Mouse (Mus musculus): ENCODE data around the gene Hist1h3c. TPM values are rescaled to one million over a fixed set of nuclear protein-coding genes. Genes with fewer than 3 reads are reported as not detected.
A peak's percentile ranks its signal among the peaks of the same experiment; 100 is the strongest.
"Not testable (repeated sequence)": the region's sequence is repeated elsewhere in the genome, so short reads cannot be mapped to it uniquely, and the experiment has no call there.

Hist1h3c gene
- polyA plus RNA-seq, 1 experiment from 2014 or later = 11.3 TPM

DNA sequence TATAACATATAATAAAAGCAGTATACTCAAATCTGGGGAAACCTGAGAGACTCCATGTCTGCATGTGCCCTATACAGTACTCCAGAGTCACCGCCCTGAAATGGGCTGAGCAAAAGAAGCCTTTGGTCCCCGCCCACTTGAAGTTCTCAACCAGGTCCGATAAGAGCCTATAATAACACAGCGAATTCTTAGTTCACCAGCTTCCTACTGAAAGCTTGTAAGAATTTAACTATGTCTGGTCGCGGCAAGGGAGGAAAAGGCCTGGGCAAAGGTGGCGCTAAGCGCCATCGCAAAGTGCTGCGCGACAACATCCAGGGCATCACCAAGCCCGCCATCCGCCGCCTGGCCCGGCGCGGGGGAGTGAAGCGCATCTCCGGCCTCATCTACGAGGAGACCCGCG lies 11.4 kb upstream of the Hist1h3c start, which contains the start of gene Hist1h4b:
Gene Hist1h4b (plus strand): TSS at position 224 of the 400 bp plus-strand sequence.
- Histone ChIP-seq H3K9ac (peak within 1 kb of the TSS; percentile 71), H3K4me3 (ENCODE audit: low read depth, low read length) (peak within 1 kb of the TSS; percentile 43), H3K36me3 (ENCODE audit: insufficient read depth) (no peaks in the 10 kb centered on the region), H3K27ac (ENCODE audit: low read depth) (peak within 1 kb of the TSS; percentile 98), H3K4me2 (peak within 1 kb of the TSS; percentile 83), H3K9me3 (ENCODE audit: low read depth, low read length) (no peaks in the 10 kb centered on the region), H3K27me3 (ENCODE audit: insufficient read depth, low read length) (no peaks in the 10 kb centered on the region), H3K4me1 (ENCODE audit: insufficient read depth) (0 out of 2 replicates have a peak, but pooled peaks cover 4% of the 10 kb centered on the region)
- peak; percentile 100 for DNase-seq
- peak; percentile 73 for ATAC-seq (ENCODE audit: insufficient read depth)
- TF ChIP-seq CTCF (IDR thresholded peaks at IDR 0.05; ENCODE audit: low read depth) = no peak
- WGBS = under 1% methylated on average over 11 of the region's 22 CpGs

DNA sequence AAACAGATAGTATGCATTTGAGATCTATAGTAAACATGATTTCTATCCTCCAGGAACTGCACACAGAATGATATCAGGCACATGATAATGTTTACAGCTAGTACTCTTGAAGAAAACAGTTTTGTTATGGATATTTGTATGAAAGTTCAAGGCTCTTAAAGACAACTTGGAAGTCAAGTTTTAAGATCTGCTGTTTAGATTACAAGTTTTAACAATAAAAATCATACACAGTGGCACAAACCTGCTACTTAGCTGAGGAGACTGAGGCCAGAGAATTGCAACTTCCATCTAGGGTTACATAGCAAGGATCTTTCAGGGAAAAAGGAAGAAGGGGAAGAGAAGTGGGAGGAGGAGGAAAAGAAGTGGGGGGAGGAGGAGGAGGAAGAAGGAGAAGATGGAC lies 9.6 kb upstream of the Hist1h3c start:
- Histone ChIP-seq H3K9ac (no peak overlapping the region), H3K36me3 (ENCODE audit: insufficient read depth) (no peaks in the 10 kb centered on the region), H3K27me3 (ENCODE audit: insufficient read depth, low read length) (no peaks in the 10 kb centered on the region), H3K4me1 (ENCODE audit: insufficient read depth) (0 out of 2 replicates have a peak, but pooled peaks cover 4% of the 10 kb centered on the region), H3K4me3 (ENCODE audit: low read depth, low read length) (no peak overlapping the region), H3K4me2 (no peak overlapping the region), H3K27ac (ENCODE audit: low read depth) (0 out of 2 replicates have a peak overlapping the region, but pooled peaks have one; percentile 27), H3K9me3 (ENCODE audit: low read depth, low read length) (no peaks in the 10 kb centered on the region)
- no peak for TF ChIP-seq CTCF (IDR thresholded peaks at IDR 0.05; ENCODE audit: low read depth)
- DNase-seq = no peak
- ATAC-seq (ENCODE audit: insufficient read depth) = no peak

DNA sequence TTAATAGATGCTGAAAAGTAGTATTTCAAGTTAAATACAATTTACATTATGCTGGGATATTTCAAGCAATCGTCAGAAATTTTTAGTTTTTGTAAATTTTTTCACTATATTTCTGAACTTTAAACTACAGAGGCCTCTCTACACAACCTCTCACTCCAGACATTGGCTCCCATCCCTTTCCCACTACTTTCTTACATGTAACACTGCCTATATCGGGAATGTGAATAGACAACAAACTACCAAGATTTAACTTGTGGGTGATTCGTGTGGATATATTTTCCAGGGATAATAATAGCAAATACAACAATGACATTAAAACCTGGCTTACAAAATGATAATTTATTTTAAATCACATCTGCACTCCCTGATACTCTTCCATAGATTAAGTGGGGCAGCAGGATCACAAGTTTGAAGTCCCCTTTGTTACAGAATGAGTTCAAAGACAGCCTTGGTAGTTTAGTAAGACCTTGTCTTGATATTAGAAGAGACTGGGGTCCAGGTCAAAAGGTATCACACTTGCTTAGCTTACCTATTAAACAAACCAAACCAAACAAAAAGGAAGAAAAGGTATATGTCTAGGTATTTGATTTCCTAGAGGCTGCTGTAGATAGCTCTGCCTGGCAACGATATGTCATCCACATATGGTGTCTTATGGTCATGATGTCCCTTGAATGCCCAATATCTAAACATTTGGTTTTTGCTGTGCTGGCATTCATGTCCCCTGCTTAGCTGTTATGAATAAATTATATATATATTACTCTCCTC lies 8.1 kb upstream of the Hist1h3c start:
- TF ChIP-seq CTCF (IDR thresholded peaks at IDR 0.05; ENCODE audit: low read depth) = no peak
- WGBS = 37% methylated on average over 4 of the region's 4 CpGs
- Histone ChIP-seq H3K4me3 (ENCODE audit: low read depth, low read length) (peak overlapping the region; percentile 41), H3K27ac (ENCODE audit: low read depth) (peak overlapping the region; percentile 97), H3K4me2 (peak overlapping the region; percentile 82), H3K9ac (peak overlapping the region; percentile 76), H3K36me3 (ENCODE audit: insufficient read depth) (no peaks in the 10 kb centered on the region), H3K9me3 (ENCODE audit: low read depth, low read length) (no peaks in the 10 kb centered on the region), H3K27me3 (ENCODE audit: insufficient read depth, low read length) (no peaks in the 10 kb centered on the region), H3K4me1 (ENCODE audit: insufficient read depth) (peaks cover 4% of the 10 kb centered on the region; the same call in 1 of the 2 replicates)
- DNase-seq (peak; percentile 37), ATAC-seq (ENCODE audit: insufficient read depth) (no peak)

DNA sequence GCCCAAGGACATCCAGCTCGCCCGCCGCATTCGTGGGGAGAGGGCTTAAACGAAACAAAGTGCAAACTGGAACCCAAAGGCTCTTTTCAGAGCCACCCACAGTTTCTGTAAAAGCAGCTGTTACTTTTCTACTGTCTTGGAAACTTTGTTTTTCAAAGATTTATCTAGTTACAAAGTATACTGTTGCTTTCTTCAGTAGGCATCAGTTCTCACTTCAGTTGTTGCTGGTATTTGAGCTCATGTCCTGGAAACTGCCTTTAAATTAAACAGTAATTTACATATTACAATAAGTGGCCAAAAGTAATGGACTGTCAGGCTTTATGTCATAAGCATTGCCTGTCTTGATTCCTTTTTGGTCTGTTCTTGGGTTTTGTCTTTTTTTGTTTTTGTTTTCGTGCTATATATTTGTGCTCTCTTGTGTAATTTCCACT lies 7.4 kb upstream of the Hist1h3c start:
- H3K4me2 ChIP-seq = peak overlapping the region; percentile 82
- no peak for ATAC-seq (ENCODE audit: insufficient read depth)

DNA sequence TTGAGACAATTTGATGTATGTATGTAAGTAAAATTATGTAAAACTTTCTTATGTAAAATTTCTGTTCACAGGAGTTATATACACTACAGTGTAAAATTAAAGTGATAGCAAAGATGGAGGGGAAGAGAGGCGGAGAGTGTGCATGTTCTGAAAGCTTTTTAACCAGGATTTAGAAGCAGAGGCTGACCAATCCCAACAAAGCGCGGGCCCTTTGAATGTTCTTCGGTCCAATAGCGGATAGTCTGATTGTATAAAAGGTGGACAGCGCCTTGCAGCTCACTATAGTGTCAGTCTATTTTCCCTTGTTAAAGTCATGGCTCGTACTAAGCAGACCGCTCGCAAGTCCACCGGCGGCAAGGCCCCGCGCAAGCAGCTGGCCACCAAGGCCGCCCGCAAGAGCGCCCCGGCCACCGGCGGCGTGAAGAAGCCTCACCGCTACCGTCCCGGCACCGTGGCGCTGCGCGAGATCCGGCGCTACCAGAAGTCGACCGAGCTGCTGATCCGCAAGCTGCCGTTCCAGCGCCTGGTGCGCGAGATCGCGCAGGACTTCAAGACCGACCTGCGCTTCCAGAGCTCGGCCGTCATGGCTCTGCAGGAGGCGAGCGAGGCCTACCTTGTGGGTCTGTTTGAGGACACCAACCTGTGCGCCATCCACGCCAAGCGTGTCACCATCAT lies 6.8 kb upstream of the Hist1h3c start, which contains the start of gene Hist1h3b:
Gene Hist1h3b (plus strand): TSS at position 201 of the 675 bp plus-strand sequence.
- Histone ChIP-seq H3K27ac (ENCODE audit: low read depth) (peak within 1 kb of the TSS; percentile 98), H3K4me3 (ENCODE audit: low read depth, low read length) (peak within 1 kb of the TSS; percentile 41), H3K9ac (peak within 1 kb of the TSS; percentile 76), H3K4me1 (ENCODE audit: insufficient read depth) (peaks cover 12% of the 10 kb centered on the region), H3K4me2 (peak within 1 kb of the TSS; percentile 82)
- H3K36me3 ChIP-seq (ENCODE audit: insufficient read depth); H3K27me3 ChIP-seq (ENCODE audit: insufficient read depth, low read length); H3K9me3 ChIP-seq (ENCODE audit: low read depth, low read length): not testable (repeated sequence)
- peak; percentile 91 for ATAC-seq (ENCODE audit: insufficient read depth)
- under 1% methylated on average over 15 of the region's 47 CpGs for WGBS
- DNase-seq = peak; percentile 99

More for the DNA sequence above, 7.4 kb upstream of the Hist1h3c start:
- DNase-seq = peak; percentile 54
- Histone ChIP-seq H3K27ac (ENCODE audit: low read depth) (peak overlapping the region; percentile 97), H3K4me3 (ENCODE audit: low read depth, low read length) (peak overlapping the region; percentile 41), H3K9me3 (ENCODE audit: low read depth, low read length) (no peaks in the 10 kb centered on the region), H3K9ac (peak overlapping the region; percentile 76), H3K36me3 (ENCODE audit: insufficient read depth) (no peaks in the 10 kb centered on the region), H3K27me3 (ENCODE audit: insufficient read depth, low read length) (no peaks in the 10 kb centered on the region), H3K4me1 (ENCODE audit: insufficient read depth) (peaks cover 11% of the 10 kb centered on the region)
- WGBS = 1% methylated on average over 6 of the region's 6 CpGs
- no peak for TF ChIP-seq CTCF (IDR thresholded peaks at IDR 0.05; ENCODE audit: low read depth)

DNA sequence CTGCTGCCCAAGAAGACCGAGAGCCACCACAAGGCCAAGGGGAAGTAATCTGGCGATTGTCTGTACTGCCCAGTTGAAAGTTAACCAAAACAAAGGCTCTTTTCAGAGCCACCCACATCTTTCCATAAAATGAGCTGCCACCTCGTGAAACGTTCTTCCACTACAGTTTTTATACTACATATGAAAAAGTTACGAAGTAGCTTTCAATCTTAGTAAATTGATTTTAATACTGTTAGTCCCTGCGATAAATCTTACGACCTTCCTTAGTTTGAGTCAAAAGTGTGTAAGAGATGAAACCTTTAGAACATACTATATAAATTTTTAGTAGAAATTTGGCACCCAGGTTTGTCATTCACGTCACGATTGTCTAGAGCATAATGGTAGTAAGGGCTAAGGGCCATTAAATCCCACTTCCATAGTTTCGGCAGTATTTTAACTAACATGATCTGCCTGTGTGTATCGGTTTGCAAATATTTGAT lies 6.1 kb upstream of the Hist1h3c start:
- ATAC-seq (ENCODE audit: insufficient read depth) = 0 out of 2 replicates have a peak, but pooled peaks have one; percentile 18
- no peaks in the 10 kb centered on the region for H3K9me3 ChIP-seq (ENCODE audit: low read depth, low read length)
- H3K9ac ChIP-seq = peak overlapping the region; percentile 56
- H3K4me2 ChIP-seq = peak overlapping the region; percentile 64
- H3K36me3 ChIP-seq (ENCODE audit: insufficient read depth) = no peaks in the 10 kb centered on the region
- TF ChIP-seq CTCF (IDR thresholded peaks at IDR 0.05; ENCODE audit: low read depth) = no peak
- H3K27ac ChIP-seq (ENCODE audit: low read depth) = peak overlapping the region; percentile 98
- peak; percentile 72 for DNase-seq
- peak overlapping the region; percentile 41 for H3K4me3 ChIP-seq (ENCODE audit: low read depth, low read length)
- peaks cover 12% of the 10 kb centered on the region for H3K4me1 ChIP-seq (ENCODE audit: insufficient read depth)
- H3K27me3 ChIP-seq (ENCODE audit: insufficient read depth, low read length) = no peaks in the 10 kb centered on the region
- WGBS = under 1% methylated on average over 11 of the region's 11 CpGs

DNA sequence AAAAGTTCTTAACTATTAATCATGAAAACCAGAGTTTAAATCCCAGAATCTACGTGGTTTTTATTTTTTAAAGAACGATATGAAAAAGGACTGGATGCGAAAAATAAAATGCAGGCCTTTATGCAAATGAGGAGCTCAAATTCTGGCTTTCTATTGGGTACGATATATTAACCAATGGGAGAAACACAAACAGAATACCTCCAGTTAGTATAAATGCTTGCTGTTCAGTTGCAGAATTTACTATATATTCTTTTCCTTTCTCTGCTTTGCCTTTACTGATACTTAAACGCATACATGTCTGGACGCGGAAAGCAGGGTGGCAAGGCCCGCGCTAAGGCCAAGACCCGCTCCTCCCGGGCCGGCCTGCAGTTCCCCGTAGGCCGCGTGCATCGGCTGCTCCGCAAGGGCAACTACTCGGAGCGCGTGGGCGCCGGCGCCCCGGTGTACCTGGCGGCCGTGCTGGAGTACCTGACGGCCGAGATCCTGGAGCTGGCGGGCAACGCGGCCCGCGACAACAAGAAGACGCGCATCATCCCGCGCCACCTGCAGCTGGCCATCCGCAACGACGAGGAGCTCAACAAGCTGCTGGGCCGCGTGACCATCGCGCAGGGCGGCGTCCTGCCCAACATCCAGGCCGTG lies 5.6 kb upstream of the Hist1h3c start, which contains the start of gene Hist1h2ab:
Gene Hist1h2ab (plus strand): TSS at position 288 of the 639 bp plus-strand sequence.
- DNase-seq = peak; percentile 92
- ATAC-seq (ENCODE audit: insufficient read depth) = peak; percentile 43
- Histone ChIP-seq H3K27ac (ENCODE audit: low read depth) (peak within 1 kb of the TSS; percentile 98), H3K4me1 (ENCODE audit: insufficient read depth) (peaks cover 12% of the 10 kb centered on the region), H3K4me2 (peak within 1 kb of the TSS; percentile 64), H3K9ac (peak within 1 kb of the TSS; percentile 56), H3K4me3 (ENCODE audit: low read depth, low read length) (peak within 1 kb of the TSS; percentile 41)
- H3K36me3 ChIP-seq (ENCODE audit: insufficient read depth); H3K9me3 ChIP-seq (ENCODE audit: low read depth, low read length); H3K27me3 ChIP-seq (ENCODE audit: insufficient read depth, low read length): not testable (repeated sequence)
- under 1% methylated on average over 27 of the region's 47 CpGs for WGBS

All from lung, embryonic 14.5 days (tissue).